Mouse (Mus musculus) frontal cortex, postnatal 36 days (tissue): Measurements from ENCODE around the gene Foxn1.

Experiments used
- DNase-seq, 2 experiments: peaks; one replicate each; pipeline ENCODE4 v3.0.0; 2022; ENCODE audit warnings: low spot score in 2 of 2

Gene Foxn1

DNA sequence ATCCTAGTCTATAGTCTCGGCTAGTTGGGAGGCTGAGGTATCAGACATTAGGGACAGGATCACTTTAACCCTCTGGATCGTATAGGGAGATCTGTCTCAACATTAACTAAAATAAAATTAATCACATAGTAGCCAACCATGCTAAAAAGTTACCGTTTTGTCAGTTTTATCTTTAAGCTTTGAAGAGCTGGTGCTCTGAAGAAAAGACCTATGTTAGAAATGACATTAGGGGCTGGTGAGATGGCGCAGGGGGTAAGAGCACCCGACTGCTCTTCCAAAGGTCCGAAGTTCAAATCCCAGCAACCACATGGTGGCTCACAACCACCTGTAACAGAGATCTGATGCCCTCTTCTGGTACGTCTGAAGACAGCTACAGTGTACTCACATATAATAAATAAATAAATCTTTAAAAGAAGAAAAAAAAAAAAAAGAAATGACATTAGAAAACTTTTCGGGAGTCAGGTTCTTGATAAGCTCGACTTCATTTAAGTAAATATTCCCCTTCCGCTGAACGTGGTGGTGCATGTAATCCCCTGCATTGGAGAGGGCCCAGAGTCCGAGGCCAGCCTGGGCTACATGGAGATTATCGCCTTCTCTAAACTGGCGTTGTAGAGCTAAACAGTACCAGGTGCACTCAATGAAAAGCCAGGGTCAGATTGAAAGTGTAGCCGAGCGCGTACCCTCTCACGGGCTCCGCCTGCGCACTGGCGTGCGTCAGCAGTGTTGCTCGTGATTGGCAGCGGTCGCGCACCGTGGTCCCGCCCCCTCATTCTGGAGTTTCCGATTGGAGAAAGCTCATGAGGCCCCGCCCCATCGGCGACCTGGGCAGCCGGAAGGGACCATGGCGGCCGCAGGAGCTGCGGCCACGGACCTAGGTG is 58.5 kb downstream of the Foxn1 start, which contains the start of gene Pigs:
Gene Pigs (plus strand): TSS at position 782 of the 878 bp plus-strand sequence.
- DNase-seq, result peak; percentile 91 to 97

DNA sequence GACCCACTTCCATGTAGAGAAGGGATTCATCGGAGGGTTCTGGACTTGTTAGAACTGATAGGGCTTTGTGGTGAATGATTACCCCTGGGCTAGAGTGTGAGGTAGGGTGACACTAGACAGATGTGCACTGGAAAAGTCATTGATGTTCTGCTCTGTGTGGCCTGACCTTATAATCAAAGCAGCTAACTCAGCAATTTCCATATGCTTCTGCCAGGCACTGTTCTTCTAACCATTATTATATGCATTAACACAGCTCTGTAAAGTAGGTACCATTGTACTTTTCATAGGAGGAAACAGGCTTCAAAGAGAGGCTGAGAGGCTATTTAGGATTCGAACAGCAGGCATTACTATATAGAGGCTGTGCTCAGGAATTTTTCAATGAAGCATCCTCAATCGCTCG is 59.1 kb downstream of the Foxn1 start:
- no peak for DNase-seq

DNA sequence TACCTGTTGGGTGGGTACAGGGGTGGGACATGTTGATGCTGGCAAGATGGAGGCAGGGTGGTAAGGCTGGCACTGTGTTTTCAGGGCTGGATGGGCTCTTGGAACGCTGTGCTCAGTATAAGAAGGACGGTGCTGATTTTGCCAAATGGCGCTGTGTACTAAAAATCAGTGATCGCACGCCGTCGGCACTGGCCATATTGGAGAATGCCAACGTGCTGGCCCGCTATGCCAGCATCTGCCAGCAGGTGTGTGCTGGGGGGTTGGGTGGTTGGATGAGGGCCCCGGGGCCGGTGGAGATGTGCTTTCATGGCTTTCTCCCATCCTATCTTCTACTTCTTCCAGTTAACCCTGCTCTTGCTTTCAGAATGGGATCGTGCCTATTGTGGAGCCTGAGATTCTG is 61.4 kb downstream of the Foxn1 start:
- no peak for DNase-seq

DNA sequence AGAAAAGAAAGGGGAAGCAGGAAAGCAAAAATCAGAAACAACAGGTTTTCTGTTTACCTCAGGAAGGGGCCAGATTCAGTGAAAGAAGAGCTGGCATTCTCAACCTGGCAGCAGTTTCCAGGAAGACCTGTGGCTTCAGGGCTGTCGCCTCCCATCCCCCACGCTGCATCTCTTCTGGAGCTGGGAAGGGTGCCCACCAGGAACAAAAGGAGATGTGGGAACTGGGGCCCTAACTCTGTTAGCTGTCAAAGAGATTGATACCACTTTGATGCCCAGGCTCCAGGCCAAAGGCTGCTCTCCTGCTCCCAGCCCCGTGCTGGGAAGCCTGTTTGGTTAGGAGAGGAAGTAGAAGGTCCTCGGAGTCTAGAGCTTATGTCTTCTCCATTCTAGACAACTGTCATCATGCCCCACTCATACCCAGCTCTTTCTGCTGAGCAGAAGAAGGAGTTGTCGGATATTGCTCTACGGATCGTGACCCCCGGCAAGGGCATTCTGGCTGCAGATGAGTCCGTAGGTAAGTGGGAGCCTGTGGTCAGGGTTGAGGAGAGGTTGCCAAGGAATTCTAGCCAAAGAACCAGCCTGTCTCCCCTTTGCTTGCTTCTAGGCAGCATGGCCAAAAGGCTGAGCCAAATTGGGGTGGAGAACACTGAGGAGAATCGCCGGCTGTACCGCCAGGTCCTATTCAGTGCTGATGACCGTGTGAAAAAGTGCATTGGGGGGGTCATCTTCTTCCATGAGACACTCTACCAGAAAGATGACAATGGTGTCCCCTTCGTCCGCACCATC is 62.2 kb downstream of the Foxn1 start:
- peak in 1 of 2 experiments; percentile 41 for DNase-seq

DNA sequence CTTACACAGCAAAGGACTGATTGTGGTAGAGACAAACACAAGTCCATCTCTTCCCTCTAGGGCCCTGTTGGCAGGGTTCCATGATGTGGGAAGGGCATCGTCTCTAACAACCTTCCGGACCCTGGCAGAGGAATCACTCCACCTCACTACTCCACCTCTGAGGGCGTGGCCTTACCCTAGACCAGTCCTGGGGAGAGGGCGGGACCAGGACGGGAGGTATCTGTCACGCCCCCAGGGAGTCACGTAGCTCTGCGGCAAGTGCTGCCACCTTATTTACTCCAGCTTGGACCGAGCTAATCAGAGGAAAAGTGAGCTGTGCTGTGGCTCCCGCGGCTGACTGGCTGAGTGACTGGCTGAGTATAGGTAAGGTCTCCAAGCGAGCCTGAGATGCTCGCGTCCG is 63.5 kb downstream of the Foxn1 start, which contains the start of gene Aldoc:
Gene Aldoc (plus strand): TSS at position 109 of the 400 bp plus-strand sequence.
- DNase-seq, result peak; percentile 69 to 80

DNA sequence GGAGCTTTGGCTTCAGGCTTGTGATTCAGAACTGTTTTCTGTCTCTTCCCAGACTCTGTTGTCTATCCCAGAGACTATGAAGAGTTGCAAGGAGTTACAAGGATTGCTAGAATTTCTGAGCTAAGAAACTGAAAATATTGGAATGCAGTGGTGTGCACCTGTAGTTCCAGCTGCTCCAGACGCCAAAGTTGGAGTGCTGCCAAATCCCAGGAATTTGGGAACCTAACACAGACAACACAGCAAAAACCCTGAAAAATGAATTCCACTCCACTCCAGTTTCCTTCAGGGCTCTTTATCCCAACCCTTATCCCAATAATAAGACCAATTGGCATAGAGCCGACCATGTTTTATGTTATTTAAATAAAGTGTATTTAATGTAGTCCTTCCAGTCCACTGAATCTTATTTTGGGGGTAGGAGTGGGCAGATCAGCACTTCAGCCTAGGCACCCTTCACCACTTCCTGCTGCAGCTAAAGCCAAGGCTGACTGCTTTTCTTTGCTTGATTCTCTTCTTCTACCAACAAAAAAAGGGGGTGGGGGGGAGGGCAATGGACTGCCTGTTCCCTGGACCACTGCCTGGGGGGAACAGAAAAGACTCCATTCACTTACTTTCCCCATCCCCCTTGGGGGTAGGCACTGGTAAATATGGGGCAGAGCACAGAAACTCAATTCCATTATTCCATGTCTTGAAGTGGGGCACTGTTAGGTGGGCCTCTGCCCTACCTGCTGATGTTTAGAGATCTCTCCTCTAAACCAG is 64.1 kb downstream of the Foxn1 start:
- no peak for DNase-seq

DNA sequence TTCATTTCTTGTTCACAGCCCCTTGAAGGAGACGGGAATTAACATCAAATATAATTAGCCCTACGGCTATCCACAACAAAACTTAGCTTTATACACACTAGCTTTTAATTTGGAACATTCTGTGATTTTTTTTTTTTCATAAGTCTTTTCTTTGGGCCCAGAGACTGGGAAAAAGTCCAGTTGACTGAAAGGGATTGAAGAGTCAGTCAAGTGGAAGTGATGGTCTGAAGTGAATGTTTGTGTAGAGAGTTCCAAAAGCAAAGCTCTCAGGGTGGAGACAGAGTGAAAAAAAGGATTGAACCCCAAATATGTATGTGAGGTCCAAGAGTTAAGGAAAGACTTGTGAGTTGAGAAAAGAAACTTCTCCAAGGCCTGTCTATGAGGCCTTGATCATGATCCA is 67.9 kb downstream of the Foxn1 start:
- DNase-seq, result no peak

DNA sequence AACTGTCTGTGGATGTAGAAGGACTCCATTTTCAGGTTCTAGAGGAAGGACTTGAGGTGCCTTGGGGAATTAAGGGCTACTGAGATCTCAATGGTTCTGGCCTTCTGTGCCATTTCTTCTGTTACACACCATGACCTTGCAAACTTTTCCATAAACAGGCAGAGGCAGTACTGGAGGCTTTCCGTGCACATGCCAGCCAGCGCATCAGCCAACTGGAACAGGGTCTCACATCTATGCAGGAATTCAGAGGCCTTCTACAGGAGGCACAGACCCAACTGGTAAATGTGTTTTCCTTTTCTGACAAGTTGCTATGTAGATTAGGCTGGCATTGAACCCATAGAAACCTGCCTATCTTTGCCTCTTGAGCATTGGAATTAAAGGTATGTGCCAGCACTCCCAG is 72.7 kb downstream of the Foxn1 start:
- no peak for DNase-seq

DNA sequence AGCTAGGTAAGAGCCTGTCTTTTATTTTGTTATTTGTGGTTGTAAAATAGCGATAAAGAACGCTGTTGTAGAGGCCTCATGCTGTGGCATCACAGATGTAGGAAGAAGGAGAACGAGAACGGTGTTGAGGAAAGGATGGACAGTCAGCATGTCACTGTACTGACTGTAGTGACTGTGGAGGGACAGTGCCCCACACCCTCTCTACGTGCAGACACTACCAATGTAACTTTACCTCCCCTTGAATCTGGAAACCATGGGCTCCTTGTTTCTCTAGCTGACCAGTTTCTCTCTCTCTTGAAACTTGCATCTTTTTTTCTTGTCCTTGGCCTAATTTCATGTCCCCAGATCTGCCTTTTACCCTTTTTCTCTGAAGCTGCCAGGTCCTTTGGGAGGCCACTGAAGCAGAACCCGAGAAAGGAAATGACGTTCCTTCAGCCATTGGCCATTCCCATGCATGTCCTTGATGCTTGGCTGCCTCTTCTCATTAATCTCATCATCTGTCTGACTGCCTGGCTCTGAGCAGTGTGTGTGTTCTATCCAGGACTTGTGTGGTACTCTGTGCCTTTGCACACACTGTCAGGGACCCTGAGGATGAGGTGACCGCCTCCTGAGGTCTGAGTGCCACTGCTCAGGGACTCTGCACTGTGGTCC is 75.4 kb downstream of the Foxn1 start:
- DNase-seq, result no peak
